Mouse (Mus musculus) neural tube, embryonic 14.5 days (tissue): Measurements from ENCODE around the gene Camk1d. TPM values are rescaled to one million over a fixed set of nuclear protein-coding genes. Genes with fewer than 3 reads are reported as not detected.
"Not testable (repeated sequence)": the region's sequence is repeated elsewhere in the genome, so short reads cannot be mapped to it uniquely, and the experiment has no call there.

Source experiments
- ATAC-seq: fragments of 200-750 bp; cut with Nextera tagmentation; 2 replicates; pipeline ENCODE4 v1.8.0; 2017; ENCODE audit warnings: low read depth, mild to moderate bottlenecking, moderate TSS enrichment, moderate library complexity
- H3K27ac ChIP-seq: fragments of 300-500 bp; sonication (generic); 2 replicates; pipeline ENCODE4 v1.5.1; 2014; ENCODE audit warnings: low read depth, mild to moderate bottlenecking, control low read depth, low read length, moderate library complexity, mixed read lengths
- H3K27me3 ChIP-seq: fragments of 300-500 bp; sonication (generic); 2 replicates; pipeline ENCODE4 v1.6.1; 2014; ENCODE audit warnings: low read length; ENCODE audit not compliant: control insufficient read depth, insufficient read depth
- H3K36me3 ChIP-seq: fragments of 300-500 bp; sonication (generic); 2 replicates; pipeline ENCODE4 v1.6.1; 2014; ENCODE audit warnings: low read length, mixed read lengths; ENCODE audit not compliant: control insufficient read depth, insufficient read depth
- H3K4me1 ChIP-seq: fragments of 300-500 bp; sonication (generic); 2 replicates; pipeline ENCODE4 v1.6.1; 2014; ENCODE audit warnings: low read length; ENCODE audit not compliant: control insufficient read depth, insufficient read depth
- H3K4me2 ChIP-seq: fragments of 300-500 bp; sonication (generic); 2 replicates; pipeline ENCODE4 v1.6.1; 2014; ENCODE audit warnings: mild to moderate bottlenecking, low read depth, low read length, control low read depth
- H3K4me3 ChIP-seq: fragments of 300-500 bp; sonication (generic); 2 replicates; pipeline ENCODE4 v1.5.1; 2014; ENCODE audit warnings: low read depth, low read length, control low read depth, mixed read lengths
- H3K9ac ChIP-seq: fragments of 300-500 bp; sonication (generic); replicated peaks from 2 replicates; pipeline ENCODE4 v1.6.1; 2014; ENCODE audit warnings: low read depth, mild to moderate bottlenecking, control low read depth, low read length, mixed read lengths
- H3K9me3 ChIP-seq: fragments of 300-500 bp; sonication (generic); 2 replicates; pipeline ENCODE4 v1.6.1; 2016; ENCODE audit warnings: low read length; ENCODE audit not compliant: control insufficient read depth
- WGBS: fragments of 180-500 bp; shearing (Covaris S2); extraction: QIAGEN DNeasy Blood & Tissue Kit; methylation state at CpG from one replicate; pipeline ENCODE4 v1.1.7; 2014; 5-methylcytosine and 5-hydroxymethylcytosine counted together
- polyA plus RNA-seq: library from polyadenylated mRNA; unstranded; fragments of >200 nt; fragmentation: Nextera tagmentation; extraction: Ambion mirVana; gene quantifications from 2 replicates; pipeline ENCODE4 v1.2.1, GENCODE M21; 2014

Gene Camk1d
- polyA plus RNA-seq, 1 experiment from 2014 or later, result 9.9 TPM

DNA sequence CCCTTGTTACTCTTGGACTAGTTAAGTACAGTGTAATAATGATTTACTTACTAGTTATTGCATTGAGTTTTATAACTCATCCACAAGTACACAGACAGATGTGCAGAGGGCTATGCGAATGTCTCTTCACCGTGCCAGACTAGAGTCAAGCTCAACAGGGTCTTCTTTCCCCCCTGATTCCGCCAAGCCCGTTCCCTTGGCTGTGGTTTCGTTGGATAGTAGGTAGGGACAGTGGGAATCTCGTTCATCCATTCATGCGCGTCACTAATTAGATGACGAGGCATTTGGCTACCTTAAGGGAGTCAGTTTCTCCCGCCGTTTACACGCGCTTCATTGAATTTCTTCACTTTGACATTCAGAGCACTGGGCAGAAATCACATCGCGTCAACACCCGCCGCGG, 335.4 kb downstream of the Camk1d start:
- WGBS, result 50% methylated on average over 18 of the region's 18 CpGs
- H3K9ac ChIP-seq, H3K9me3 ChIP-seq, H3K27ac ChIP-seq, H3K4me1 ChIP-seq, H3K4me2 ChIP-seq, H3K27me3 ChIP-seq, H3K4me3 ChIP-seq, H3K36me3 ChIP-seq, ATAC-seq: not testable (repeated sequence)

- H3K9ac ChIP-seq, result no peak overlapping the region
- no peak overlapping the region for H3K4me3 ChIP-seq
- no peaks in the 10 kb centered on the region for H3K36me3 ChIP-seq
- no peaks in the 10 kb centered on the region for H3K27me3 ChIP-seq
- H3K4me2 ChIP-seq, result no peak overlapping the region
- H3K27ac ChIP-seq, result peak overlapping the region; percentile 16; the same call in 1 of the 2 replicates
- WGBS, result 39% methylated on average over 6 of the region's 6 CpGs
- H3K9me3 ChIP-seq, result no peaks in the 10 kb centered on the region
- H3K4me1 ChIP-seq, result peaks cover 5% of the 10 kb centered on the region; the same call in 1 of the 2 replicates
- ATAC-seq, result peak; percentile 26; the same call in 1 of the 2 replicates
These were observed 336.1 kb downstream of the Camk1d start for GRCm38 (mm10) chr2:5378066-5378672.

GRCm38 (mm10) chr2:5372886-5373429, 341.4 kb downstream of the Camk1d start:
- no peak overlapping the region for H3K9ac ChIP-seq
- H3K27ac ChIP-seq, result no peak overlapping the region
- H3K4me3 ChIP-seq, result no peak overlapping the region
- H3K9me3 ChIP-seq, result no peaks in the 10 kb centered on the region
- H3K27me3 ChIP-seq, result no peaks in the 10 kb centered on the region
- WGBS, result 59% methylated on average over 6 of the region's 6 CpGs
- no peaks in the 10 kb centered on the region for H3K36me3 ChIP-seq
- no peaks in the 10 kb centered on the region; the same call in 1 of the 2 replicates for H3K4me1 ChIP-seq
- ATAC-seq, result no peak
- no peak overlapping the region for H3K4me2 ChIP-seq

- Histone ChIP-seq H3K9me3 (no peaks in the 10 kb centered on the region), H3K4me2 (no peak overlapping the region), H3K4me1 (no peaks in the 10 kb centered on the region), H3K27me3 (no peaks in the 10 kb centered on the region), H3K36me3 (no peaks in the 10 kb centered on the region), H3K27ac (no peak overlapping the region), H3K4me3 (no peak overlapping the region), H3K9ac (no peak overlapping the region)
- WGBS, result 87% methylated on average over 3 of the region's 3 CpGs
- ATAC-seq, result no peak
These were observed 343.0 kb downstream of the Camk1d start for GRCm38 (mm10) chr2:5371316-5371715.

DNA sequence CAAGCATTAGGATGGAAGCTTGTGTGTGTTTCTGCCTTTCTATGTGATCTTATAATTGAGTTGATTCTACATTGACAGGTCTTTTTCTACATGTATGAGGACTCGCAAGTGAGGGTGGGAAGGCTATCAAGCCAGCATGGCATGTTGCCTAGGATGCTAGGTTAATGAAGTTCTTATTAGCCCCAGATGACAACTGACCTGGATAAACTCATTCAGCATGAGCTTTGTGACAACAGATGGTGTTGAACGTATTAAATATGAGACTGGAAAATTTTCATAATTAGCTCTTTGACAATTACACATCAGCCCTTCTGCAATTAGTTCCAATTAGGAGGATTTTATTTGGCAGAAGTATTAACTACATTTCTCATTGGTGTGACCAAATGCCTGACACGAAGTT, 343.7 kb downstream of the Camk1d start:
- 71% methylated on average over 3 of the region's 3 CpGs for WGBS
- ATAC-seq, result no peak

DNA sequence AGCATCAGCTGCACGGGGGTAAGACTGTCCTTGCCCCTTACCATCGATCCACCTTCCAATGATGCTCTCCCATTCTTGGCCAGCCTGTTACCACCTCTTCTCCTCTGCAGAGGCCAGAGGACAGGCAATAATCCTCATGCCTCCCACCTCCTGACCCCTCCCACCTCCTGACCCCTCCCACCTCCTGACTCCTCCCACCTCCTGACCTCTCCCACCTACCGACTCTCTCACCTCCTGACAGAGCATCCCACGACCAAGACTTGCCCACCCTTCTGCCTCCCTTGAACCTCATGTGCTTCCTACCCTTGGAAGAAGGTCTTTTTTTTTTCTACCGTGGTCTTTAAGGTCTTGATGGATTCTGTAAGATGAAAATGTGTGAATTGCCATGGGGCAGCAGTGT, 350.5 kb downstream of the Camk1d start:
- no peak for ATAC-seq
- 65% methylated on average over 5 of the region's 5 CpGs for WGBS
- H3K9ac ChIP-seq, result no peak overlapping the region

More for the DNA sequence above, 343.7 kb downstream of the Camk1d start:
- no peaks in the 10 kb centered on the region for H3K36me3 ChIP-seq
- H3K4me2 ChIP-seq, result no peak overlapping the region
- no peaks in the 10 kb centered on the region for H3K27me3 ChIP-seq
- H3K9ac ChIP-seq, result no peak overlapping the region
- no peaks in the 10 kb centered on the region for H3K4me1 ChIP-seq
- no peaks in the 10 kb centered on the region for H3K9me3 ChIP-seq
- no peak overlapping the region for H3K27ac ChIP-seq
- H3K4me3 ChIP-seq, result no peak overlapping the region

GRCm38 (mm10) chr2:5358049-5358448, 356.3 kb downstream of the Camk1d start:
- WGBS, result 86% methylated on average over 5 of the region's 5 CpGs
- Histone ChIP-seq H3K9ac (no peak overlapping the region), H3K4me3 (no peak overlapping the region), H3K4me1 (no peaks in the 10 kb centered on the region), H3K27me3 (no peaks in the 10 kb centered on the region), H3K9me3 (no peaks in the 10 kb centered on the region), H3K36me3 (no peaks in the 10 kb centered on the region), H3K27ac (no peak overlapping the region), H3K4me2 (no peak overlapping the region)
- ATAC-seq, result no peak

More for the DNA sequence above, 350.5 kb downstream of the Camk1d start:
- no peaks in the 10 kb centered on the region for H3K9me3 ChIP-seq
- H3K4me1 ChIP-seq, result no peaks in the 10 kb centered on the region
- no peaks in the 10 kb centered on the region for H3K36me3 ChIP-seq
- no peaks in the 10 kb centered on the region for H3K27me3 ChIP-seq
- H3K4me2 ChIP-seq, result no peak overlapping the region
- no peak overlapping the region for H3K27ac ChIP-seq
- H3K4me3 ChIP-seq, result no peak overlapping the region

DNA sequence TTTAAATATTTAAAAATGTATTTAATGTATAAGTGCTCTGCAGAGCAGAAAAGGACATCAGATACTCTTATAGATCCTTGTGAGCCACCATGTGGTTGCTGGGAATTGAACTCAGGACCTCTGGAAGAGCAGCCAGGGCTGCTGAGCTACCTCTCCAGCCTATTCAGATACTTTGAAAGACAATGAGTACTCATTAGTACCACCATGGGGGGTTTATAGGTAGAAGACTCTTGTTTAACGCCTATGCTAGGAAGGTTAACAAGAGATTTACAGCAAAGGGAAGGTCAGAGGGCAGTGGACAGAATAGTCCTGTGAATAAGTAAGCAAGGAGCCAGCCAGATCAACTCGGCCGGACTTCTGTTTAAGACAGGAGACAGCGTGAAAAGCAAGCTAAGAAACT, 357.3 kb downstream of the Camk1d start:
- Histone ChIP-seq H3K4me3 (no peak overlapping the region), H3K36me3 (no peaks in the 10 kb centered on the region), H3K9me3 (no peaks in the 10 kb centered on the region), H3K27ac (no peak overlapping the region), H3K27me3 (no peaks in the 10 kb centered on the region), H3K4me2 (no peak overlapping the region), H3K4me1 (no peaks in the 10 kb centered on the region), H3K9ac (no peak overlapping the region)
- no peak for ATAC-seq
- WGBS, result 36% methylated on average over 4 of the region's 4 CpGs

DNA sequence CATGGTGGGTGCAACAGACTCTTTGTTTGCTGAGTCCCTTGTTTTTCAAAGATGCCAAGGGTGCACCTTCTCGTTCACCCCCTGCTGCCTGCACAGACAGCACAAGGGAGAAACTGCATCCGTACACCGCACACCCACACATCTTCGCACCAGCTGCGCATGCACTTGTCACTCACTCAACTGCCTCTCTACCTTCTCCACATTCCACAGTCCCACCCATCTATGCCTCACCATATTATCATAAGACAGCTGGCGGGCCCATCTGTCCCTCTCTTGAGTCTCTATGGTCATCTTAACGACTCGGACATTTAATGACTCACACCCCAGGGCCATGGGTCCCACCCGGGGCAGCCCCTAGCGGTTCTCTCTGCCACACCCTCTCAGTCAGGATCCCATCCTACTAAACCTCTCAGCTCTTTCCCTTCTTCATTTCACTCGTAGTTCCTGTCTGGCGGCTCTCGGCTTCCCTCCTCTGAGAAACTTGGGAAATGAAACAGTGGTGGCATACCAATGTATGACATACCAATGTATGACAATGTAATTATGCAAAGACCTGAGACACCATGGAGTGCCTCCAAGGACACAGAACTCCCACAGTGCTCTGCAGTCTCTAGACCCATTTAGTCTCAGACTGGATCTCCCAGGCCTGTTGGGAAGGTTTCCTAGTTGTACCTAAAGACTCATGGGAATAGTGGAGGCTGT, 361.3 kb downstream of the Camk1d start:
- Histone ChIP-seq H3K9me3 (no peaks in the 10 kb centered on the region), H3K27me3 (no peaks in the 10 kb centered on the region), H3K36me3 (no peaks in the 10 kb centered on the region), H3K4me1 (no peaks in the 10 kb centered on the region), H3K4me2 (no peak overlapping the region), H3K27ac (no peak overlapping the region), H3K4me3 (no peak overlapping the region), H3K9ac (no peak overlapping the region)
- no peak for ATAC-seq
- WGBS, result 87% methylated on average over 13 of the region's 13 CpGs
